Mouse (Mus musculus) stomach, embryonic 16.5 days (tissue): ENCODE data around the gene Irf2bpl. TPM values are rescaled to one million over a fixed set of nuclear protein-coding genes. Genes with fewer than 3 reads are reported as not detected.

Experiments used
- ATAC-seq: fragments of 200-750 bp; cut with Nextera tagmentation; 2 replicates; pipeline ENCODE4 v1.8.0; 2017; ENCODE audit warnings: moderate number of reproducible peaks, moderate TSS enrichment; ENCODE audit not compliant: insufficient read depth, low FRiP score
- H3K27ac ChIP-seq: fragments of 300-500 bp; sonication (generic); 2 replicates; pipeline ENCODE4 v1.5.1; 2014; ENCODE audit warnings: low read length
- H3K27me3 ChIP-seq: fragments of 300-500 bp; sonication (generic); 2 replicates; pipeline ENCODE4 v1.6.1; 2014; ENCODE audit warnings: low read length, control low read depth, mixed read lengths; ENCODE audit not compliant: control insufficient read depth, insufficient read depth
- H3K36me3 ChIP-seq: fragments of 300-500 bp; sonication (generic); 2 replicates; pipeline ENCODE4 v1.6.1; 2014; ENCODE audit warnings: low read length; ENCODE audit not compliant: control insufficient read depth, insufficient read depth
- H3K4me1 ChIP-seq: fragments of 300-500 bp; sonication (generic); 2 replicates; pipeline ENCODE4 v1.6.1; 2014; ENCODE audit warnings: low read length, control low read depth, mixed read lengths; ENCODE audit not compliant: control insufficient read depth, insufficient read depth
- H3K4me2 ChIP-seq: fragments of 300-500 bp; sonication (generic); 2 replicates; pipeline ENCODE4 v1.6.1; 2014; ENCODE audit warnings: low read depth, low read length, mixed read lengths
- H3K4me3 ChIP-seq: fragments of 300-500 bp; sonication (generic); replicated peaks from 2 replicates; pipeline ENCODE4 v1.5.1; 2014; ENCODE audit warnings: mild to moderate bottlenecking, low read length
- H3K9ac ChIP-seq: fragments of 300-500 bp; sonication (generic); 2 replicates; pipeline ENCODE4 v1.6.1; 2014; ENCODE audit warnings: low read length
- H3K9me3 ChIP-seq: fragments of 300-500 bp; sonication (generic); replicated peaks from 2 replicates; pipeline ENCODE4 v1.6.1; 2016; ENCODE audit warnings: low read length, control low read depth; ENCODE audit not compliant: control insufficient read depth
- WGBS: fragments of 180-500 bp; shearing (Covaris S2); extraction: QIAGEN DNeasy Blood & Tissue Kit; methylation state at CpG from one replicate; pipeline ENCODE4 v1.1.7; 2014; 5-methylcytosine and 5-hydroxymethylcytosine counted together
- polyA plus RNA-seq: library from polyadenylated mRNA; unstranded; fragments of >200 nt; fragmentation: Nextera tagmentation; extraction: Ambion mirVana; gene quantifications from 2 replicates; pipeline ENCODE4 v1.2.1, GENCODE M21; 2015

Gene Irf2bpl
- polyA plus RNA-seq, 1 experiment from 2014 or later, result 11.7 TPM

- no peak overlapping the region for H3K4me2 ChIP-seq
- WGBS, result 95% methylated on average over 3 of the region's 3 CpGs
- no peak for ATAC-seq
- peaks cover 16% of the 10 kb centered on the region for H3K4me1 ChIP-seq
- no peaks in the 10 kb centered on the region for H3K36me3 ChIP-seq
- H3K27me3 ChIP-seq, result no peaks in the 10 kb centered on the region
- no peak overlapping the region for H3K27ac ChIP-seq
- no peaks in the 10 kb centered on the region for H3K9me3 ChIP-seq
- no peak overlapping the region for H3K4me3 ChIP-seq
- no peak overlapping the region for H3K9ac ChIP-seq
Observed at GRCm38 (mm10) chr12:86870996-86871395, 13.6 kb downstream of the Irf2bpl start.

GRCm38 (mm10) chr12:86869761-86870160 lies 14.8 kb downstream of the Irf2bpl start:
- no peaks in the 10 kb centered on the region for H3K27me3 ChIP-seq

GRCm38 (mm10) chr12:86867271-86868223 lies 17.1 kb downstream of the Irf2bpl start:
- Histone ChIP-seq H3K27me3 (no peaks in the 10 kb centered on the region), H3K9ac (no peak overlapping the region), H3K9me3 (no peaks in the 10 kb centered on the region), H3K4me1 (peaks cover 16% of the 10 kb centered on the region), H3K27ac (peak overlapping the region; percentile 86), H3K4me3 (no peak overlapping the region), H3K4me2 (peak overlapping the region; percentile 16; the same call in 1 of the 2 replicates), H3K36me3 (no peaks in the 10 kb centered on the region)
- WGBS, result 33% methylated on average over 14 of the region's 14 CpGs
- ATAC-seq, result peak; percentile 83

More at GRCm38 (mm10) chr12:86869761-86870160, 14.8 kb downstream of the Irf2bpl start:
- Histone ChIP-seq H3K27ac (no peak overlapping the region), H3K4me1 (peaks cover 16% of the 10 kb centered on the region), H3K9me3 (no peaks in the 10 kb centered on the region), H3K36me3 (no peaks in the 10 kb centered on the region), H3K9ac (no peak overlapping the region), H3K4me2 (no peak overlapping the region), H3K4me3 (no peak overlapping the region)
- no peak for ATAC-seq
- WGBS, result 84% methylated on average over 5 of the region's 6 CpGs

- H3K4me1 ChIP-seq, result peaks cover 17% of the 10 kb centered on the region
- H3K9ac ChIP-seq, result no peak overlapping the region
- ATAC-seq, result no peak
- 82% methylated on average over 5 of the region's 5 CpGs for WGBS
- no peaks in the 10 kb centered on the region for H3K9me3 ChIP-seq
- no peaks in the 10 kb centered on the region for H3K36me3 ChIP-seq
- no peaks in the 10 kb centered on the region for H3K27me3 ChIP-seq
- H3K4me2 ChIP-seq, result no peak overlapping the region
- no peak overlapping the region for H3K4me3 ChIP-seq
- no peak overlapping the region for H3K27ac ChIP-seq
Observed at GRCm38 (mm10) chr12:86864316-86865020, 20.1 kb downstream of the Irf2bpl start.

- peak overlapping the region; percentile 42; the same call in 1 of the 2 replicates for H3K9ac ChIP-seq
- H3K9me3 ChIP-seq, result no peaks in the 10 kb centered on the region
- no peak overlapping the region for H3K4me3 ChIP-seq
- H3K4me2 ChIP-seq, result peak overlapping the region; percentile 27; the same call in 1 of the 2 replicates
- H3K27ac ChIP-seq, result peak overlapping the region; percentile 76
- no peaks in the 10 kb centered on the region for H3K36me3 ChIP-seq
- H3K4me1 ChIP-seq, result peaks cover 30% of the 10 kb centered on the region
- ATAC-seq, result peak; percentile 54
- WGBS, result 38% methylated on average over 10 of the region's 10 CpGs
- H3K27me3 ChIP-seq, result no peaks in the 10 kb centered on the region
Observed at GRCm38 (mm10) chr12:86859924-86860790, 24.4 kb downstream of the Irf2bpl start.

GRCm38 (mm10) chr12:86858983-86859872 lies 25.4 kb downstream of the Irf2bpl start:
- Histone ChIP-seq H3K27me3 (no peaks in the 10 kb centered on the region), H3K4me1 (peaks cover 31% of the 10 kb centered on the region), H3K4me2 (peak overlapping the region; percentile 27; the same call in 1 of the 2 replicates), H3K9ac (peak overlapping the region; percentile 42; the same call in 1 of the 2 replicates), H3K36me3 (no peaks in the 10 kb centered on the region), H3K27ac (peak overlapping the region; percentile 76), H3K4me3 (no peak overlapping the region), H3K9me3 (no peaks in the 10 kb centered on the region)
- WGBS, result 65% methylated on average over 6 of the region's 6 CpGs
- no peak for ATAC-seq

GRCm38 (mm10) chr12:86858498-86858897 lies 26.1 kb downstream of the Irf2bpl start:
- Histone ChIP-seq H3K4me1 (peaks cover 31% of the 10 kb centered on the region), H3K9ac (no peak overlapping the region), H3K4me2 (no peak overlapping the region), H3K27ac (peak overlapping the region; percentile 76; the same call in 1 of the 2 replicates), H3K9me3 (no peaks in the 10 kb centered on the region), H3K27me3 (no peaks in the 10 kb centered on the region), H3K4me3 (no peak overlapping the region), H3K36me3 (no peaks in the 10 kb centered on the region)
- ATAC-seq, result no peak
- 92% methylated on average over 4 of the region's 4 CpGs for WGBS

GRCm38 (mm10) chr12:86857290-86857689 lies 27.3 kb downstream of the Irf2bpl start:
- WGBS, result 89% methylated on average over 8 of the region's 8 CpGs
- Histone ChIP-seq H3K9ac (no peak overlapping the region), H3K9me3 (no peaks in the 10 kb centered on the region), H3K27ac (no peak overlapping the region), H3K27me3 (no peaks in the 10 kb centered on the region), H3K4me2 (no peak overlapping the region), H3K4me3 (no peak overlapping the region), H3K4me1 (peaks cover 31% of the 10 kb centered on the region), H3K36me3 (no peaks in the 10 kb centered on the region)
- no peak for ATAC-seq
